Mouse (Mus musculus) mesoderm, embryonic 11.5 days (tissue): ENCODE data around the gene Gm10318.

Experiments used
- DNase-seq: peaks from one replicate; pipeline ENCODE4 v3.0.0-alpha.2; 2012; ENCODE audit warnings: low read depth, low spot score

Gene Gm10318

GRCm38 (mm10) chr10:77852559-77852958 is at the start of gene Gm10318:
Gene Gm10318, plus strand, starts transcription at chr10:77852859.
- DNase-seq = no peak

- no peak for DNase-seq
These were observed 48.6 kb upstream of the Gm10318 start for GRCm38 (mm10) chr10:77804095-77804494.

GRCm38 (mm10) chr10:77811743-77812142 is 40.9 kb upstream of the Gm10318 start, which contains the start of gene Gm9507:
Gene Gm9507, minus strand, starts transcription at chr10:77811843.
- DNase-seq = no peak

- no peak for DNase-seq
These were observed 38.3 kb upstream of the Gm10318 start, which contains the start of gene Gm2696 for GRCm38 (mm10) chr10:77814382-77814781. Gene Gm2696, plus strand, starts transcription at chr10:77814682.

GRCm38 (mm10) chr10:77815514-77815913 is 37.1 kb upstream of the Gm10318 start:
- DNase-seq = peak; percentile 41

- DNase-seq = no peak
These were observed 34.1 kb upstream of the Gm10318 start for GRCm38 (mm10) chr10:77818523-77818922.

- no peak for DNase-seq
These were observed 33.5 kb upstream of the Gm10318 start for GRCm38 (mm10) chr10:77819203-77819602.

GRCm38 (mm10) chr10:77826951-77827350 is 25.7 kb upstream of the Gm10318 start, which contains the start of gene Krtap10-4:
Gene Krtap10-4, minus strand, starts transcription at chr10:77827095.
- DNase-seq = no peak

GRCm38 (mm10) chr10:77835647-77836046 is 17.0 kb upstream of the Gm10318 start, which contains the start of gene Krtap10-10:
Gene Krtap10-10, plus strand, starts transcription at chr10:77835947.
- DNase-seq = no peak

GRCm38 (mm10) chr10:77839006-77839405 is 13.7 kb upstream of the Gm10318 start:
- no peak for DNase-seq

- DNase-seq = no peak
These were observed 6.2 kb upstream of the Gm10318 start, which contains the start of gene Gm36176 for GRCm38 (mm10) chr10:77846503-77846902. Gene Gm36176, plus strand, starts transcription at chr10:77846803.

GRCm38 (mm10) chr10:77846961-77847360 is 5.7 kb upstream of the Gm10318 start:
- DNase-seq = no peak

GRCm38 (mm10) chr10:77847538-77847937 is 5.1 kb upstream of the Gm10318 start:
- no peak for DNase-seq

- DNase-seq = no peak
These were observed 9.0 kb downstream of the Gm10318 start, which contains the start of gene Gm3285 for GRCm38 (mm10) chr10:77861675-77862074. Gene Gm3285, plus strand, starts transcription at chr10:77861975.

- peak; percentile 74 for DNase-seq
These were observed 11.6 kb downstream of the Gm10318 start for GRCm38 (mm10) chr10:77864067-77864761.

GRCm38 (mm10) chr10:77864762-77865143 is 12.1 kb downstream of the Gm10318 start:
- peak; percentile 12 for DNase-seq

GRCm38 (mm10) chr10:77867546-77867945 is 14.9 kb downstream of the Gm10318 start:
- DNase-seq = peak; percentile 8

- DNase-seq = no peak
These were observed 17.0 kb downstream of the Gm10318 start for GRCm38 (mm10) chr10:77869651-77870050.

GRCm38 (mm10) chr10:77878985-77879384 is 26.3 kb downstream of the Gm10318 start:
- no peak for DNase-seq

- DNase-seq = no peak
These were observed 27.6 kb downstream of the Gm10318 start for GRCm38 (mm10) chr10:77880305-77880704.

- peak; percentile 8 for DNase-seq
These were observed 29.9 kb downstream of the Gm10318 start for GRCm38 (mm10) chr10:77882553-77882952.

- peak; percentile 43 for DNase-seq
These were observed 33.5 kb downstream of the Gm10318 start for GRCm38 (mm10) chr10:77886007-77886747.
